8 mouse cellular contexts compared by ENCODE assay signal in the genomic region with DNA sequence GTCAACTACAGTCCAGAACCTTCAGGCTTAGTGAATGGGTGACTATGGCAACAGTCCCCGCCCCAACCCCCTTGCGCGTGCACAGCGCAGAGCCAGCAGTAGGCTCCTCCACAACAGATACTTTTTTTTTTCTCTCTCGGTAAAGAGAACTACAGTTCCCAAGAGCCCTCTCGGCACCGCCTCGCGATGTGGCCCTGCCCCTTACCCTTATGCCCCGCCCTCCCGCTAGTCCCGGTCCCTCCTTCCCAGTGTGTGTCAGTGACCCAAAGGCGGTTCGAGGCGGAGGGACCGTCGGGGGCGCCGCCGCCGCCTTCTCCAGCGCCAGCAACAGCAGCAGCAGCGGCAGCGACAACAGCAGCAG. TPM values are rescaled to one million over a fixed set of nuclear protein-coding genes. Genes with fewer than 3 reads are reported as not detected.
A peak's percentile ranks its signal among the peaks of the same experiment; 100 is the strongest.
DNase-seq lines count a peak whose midpoint lies in the region; ATAC-seq and TF ChIP-seq lines count a peak whose summit lies in the region.

Peli1 (plus strand) TSS at position 225 of the 361 bp plus-strand sequence.

- no peak for TF ChIP-seq CTCF in bone marrow, adult 2 months (IDR thresholded peaks at IDR 0.05; ENCODE audit: control insufficient read depth, insufficient read depth, low read length)
- TF ChIP-seq CTCF in midbrain, postnatal 0 days (IDR thresholded peaks at IDR 0.05), result no peak

- no peaks in the 10 kb centered on the region for H3K9me3 ChIP-seq in embryonic facial prominence, embryonic 15.5 days (replicated peaks)
- no peaks in the 10 kb centered on the region for H3K9me3 ChIP-seq in limb, embryonic 14.5 days (ENCODE audit: control insufficient read depth, low read length)
- H3K9me3 ChIP-seq in midbrain, postnatal 0 days (ENCODE audit: low read length), result no peaks in the 10 kb centered on the region

- peak within 1 kb of the TSS; percentile 94 for H3K9ac ChIP-seq in embryonic facial prominence, embryonic 15.5 days
- peak within 1 kb of the TSS; percentile 97 for H3K9ac ChIP-seq in limb, embryonic 14.5 days (ENCODE audit: low read depth, low read length, severe bottlenecking)
- H3K9ac ChIP-seq in midbrain, postnatal 0 days (replicated peaks; ENCODE audit: low read length, poor library complexity, severe bottlenecking), result peak within 1 kb of the TSS; percentile 93

- H3K27ac ChIP-seq in bone marrow, adult 2 months (ENCODE audit: control insufficient read depth, insufficient read depth, low read depth, low read length, poor library complexity), result peak within 1 kb of the TSS; percentile 98
- H3K27ac ChIP-seq in embryonic facial prominence, embryonic 15.5 days (replicated peaks), result peak within 1 kb of the TSS; percentile 99
- H3K27ac ChIP-seq in limb, embryonic 14.5 days (replicated peaks; ENCODE audit: low read depth, low read length), result peak within 1 kb of the TSS; percentile 99
- peak within 1 kb of the TSS; percentile 96 for H3K27ac ChIP-seq in midbrain, postnatal 0 days (ENCODE audit: low read depth, low read length)

- H3K4me2 ChIP-seq in embryonic facial prominence, embryonic 15.5 days (replicated peaks), result peak within 1 kb of the TSS; percentile 55
- peak within 1 kb of the TSS; percentile 59 for H3K4me2 ChIP-seq in limb, embryonic 14.5 days (replicated peaks; ENCODE audit: low read depth, low read length, severe bottlenecking)
- H3K4me2 ChIP-seq in midbrain, postnatal 0 days (ENCODE audit: low read depth, low read length, poor library complexity, severe bottlenecking), result peak within 1 kb of the TSS; percentile 69

- H3K4me3 ChIP-seq in bone marrow, adult 2 months (replicated peaks; ENCODE audit: control insufficient read depth, low read depth, low read length), result peak within 1 kb of the TSS; percentile 82
- H3K4me3 ChIP-seq in embryonic facial prominence, embryonic 15.5 days (replicated peaks), result peak within 1 kb of the TSS; percentile 89
- peak within 1 kb of the TSS; percentile 87 for H3K4me3 ChIP-seq in limb, embryonic 14.5 days (replicated peaks; ENCODE audit: low read length)
- H3K4me3 ChIP-seq in midbrain, postnatal 0 days (ENCODE audit: low read depth, low read length), result peak within 1 kb of the TSS; percentile 75

- DNase-seq in 416B (ENCODE audit: low read depth), result peak; percentile 97
- DNase-seq in heart, adult 8-10 months (ENCODE audit: low spot score), result peak; percentile 94
- peak; percentile 98 for DNase-seq in kidney, adult 9 months
- peak; percentile 98 for DNase-seq in limb, embryonic 14.5 days (ENCODE audit: low spot score)
- DNase-seq in midbrain, postnatal 0 days (ENCODE audit: low spot score), result peak; percentile 99
- DNase-seq in spleen, postnatal 14 days (ENCODE audit: low spot score in 2 of 2), result peak; percentile 90 to 91

- TF ChIP-seq POLR2A in bone marrow, adult 2 months (IDR thresholded peaks at IDR 0.05; ENCODE audit: borderline replicate concordance, control insufficient read depth, low read depth, low read length), result peak; percentile 99
- TF ChIP-seq POLR2A in limb, embryonic 14.5 days (IDR thresholded peaks at IDR 0.05; ENCODE audit: borderline replicate concordance, extremely low read depth, insufficient read depth, insufficient read length), result peak; percentile 92

- no peaks in the 10 kb centered on the region for H3K36me3 ChIP-seq in embryonic facial prominence, embryonic 15.5 days
- no peaks in the 10 kb centered on the region for H3K36me3 ChIP-seq in limb, embryonic 14.5 days (ENCODE audit: control insufficient read depth, insufficient read depth, low read length)
- no peaks in the 10 kb centered on the region for H3K36me3 ChIP-seq in midbrain, postnatal 0 days (ENCODE audit: insufficient read depth, low read length)

- WGBS in bone marrow, adult 2 months, result under 1% methylated on average over 24 of the region's 24 CpGs
- WGBS in embryonic facial prominence, embryonic 15.5 days, result 1% methylated on average over 22 of the region's 24 CpGs
- 0% methylated on average over 16 of the region's 24 CpGs for WGBS in limb, embryonic 14.5 days
- whole genome bisulfite sequencing in midbrain, postnatal 0 days, result under 1% methylated on average over 24 of the region's 24 CpGs

- peak; percentile 100 for ATAC-seq in embryonic facial prominence, embryonic 15.5 days (ENCODE audit: insufficient number of reproducible peaks, low FRiP score, low TSS enrichment, low read depth)
- ATAC-seq in limb, embryonic 14.5 days (ENCODE audit: low FRiP score, low read depth), result peak; percentile 100
- peak; percentile 100 for ATAC-seq in midbrain, postnatal 0 days (ENCODE audit: low FRiP score)

- no peaks in the 10 kb centered on the region for H3K27me3 ChIP-seq in embryonic facial prominence, embryonic 15.5 days
- H3K27me3 ChIP-seq in limb, embryonic 14.5 days (ENCODE audit: control insufficient read depth, insufficient read depth, low read length), result no peaks in the 10 kb centered on the region
- no peaks in the 10 kb centered on the region for H3K27me3 ChIP-seq in midbrain, postnatal 0 days (ENCODE audit: insufficient read depth, low read length)

- 0 out of 2 replicates have a peak, but pooled peaks cover 2% of the 10 kb centered on the region for H3K4me1 ChIP-seq in bone marrow, adult 2 months (ENCODE audit: control insufficient read depth, insufficient read depth, low read length)
- H3K4me1 ChIP-seq in embryonic facial prominence, embryonic 15.5 days, result peaks cover 12% of the 10 kb centered on the region
- H3K4me1 ChIP-seq in limb, embryonic 14.5 days (ENCODE audit: control insufficient read depth, insufficient read depth, low read length), result 0 out of 2 replicates have a peak, but pooled peaks cover 9% of the 10 kb centered on the region
- H3K4me1 ChIP-seq in midbrain, postnatal 0 days (ENCODE audit: insufficient read depth, low read length), result peaks cover 6% of the 10 kb centered on the region

RNA-seq across cellular contexts. Expression of gene Peli1, which starts in this region (rescaled TPM):
- polyA plus RNA-seq in bone marrow, adult 2 months (2011; ENCODE audit: insufficient read depth, insufficient read length, low replicate concordance, missing spikeins), result 7.0 and 9.1 TPM in 2 replicates
- polyA plus RNA-seq in embryonic facial prominence, embryonic 15.5 days (2015; fragmentation: Nextera tagmentation; extraction: Ambion mirVana), result 42.5 and 43.3 TPM in 2 replicates
- 10 to 100 TPM; 11.5 to 13.2 (median 12.2) TPM for total RNA-seq in heart, adult 8-10 months (2022)
- polyA plus RNA-seq in limb, embryonic 14.5 days (2012; rRNA removed), result 28.1 and 31.8 TPM in 2 replicates
- 43.8 and 49.8 TPM in 2 replicates for polyA plus RNA-seq in limb, embryonic 14.5 days (2014; fragmentation: Nextera tagmentation; extraction: Ambion mirVana)
- 37.3 and 44.8 TPM in 2 replicates for total RNA-seq in midbrain, postnatal 0 days (2014; rRNA removed)
- 35.1 and 37.7 TPM in 2 replicates for polyA plus RNA-seq in midbrain, postnatal 0 days (2015; fragmentation: Nextera tagmentation; extraction: Ambion mirVana)

Comparison
In these comparisons a context has a peak if more than half of its experiments do, and no peak if none do; other contexts are left out.
1. Peak in every context shown above with its lines: DNase-seq, ATAC-seq, H3K4me3 ChIP-seq and H3K27ac ChIP-seq.